Mouse (Mus musculus) kidney, adult 11 months (tissue): ENCODE results near the gene Rhoa.
"Not testable (repeated sequence)": the region's sequence is repeated elsewhere in the genome, so short reads cannot be mapped to it uniquely, and the experiment has no call there.

ENCODE experiments used
- DNase-seq: peaks from one replicate; pipeline ENCODE4 v3.0.0; 2022

The Rhoa gene

GRCm38 (mm10) chr9:108305629-108306520 lies at the start of gene Rhoa, which contains the start of gene Tcta:
TSS of gene Rhoa (plus strand) at chr9:108306129.
TSS of gene Tcta (minus strand) at chr9:108306160.
- peak; percentile 100 for DNase-seq

- no peak for DNase-seq
Observed at GRCm38 (mm10) chr9:108260526-108260925, 45.4 kb upstream of the Rhoa start.

GRCm38 (mm10) chr9:108261865-108262264 lies 44.1 kb upstream of the Rhoa start:
- DNase-seq = no peak

- DNase-seq = no peak
Observed at GRCm38 (mm10) chr9:108262494-108263049, 43.4 kb upstream of the Rhoa start.

- DNase-seq = no peak
Observed at GRCm38 (mm10) chr9:108263131-108263681, 42.7 kb upstream of the Rhoa start.

- DNase-seq = peak; percentile 98
Observed at GRCm38 (mm10) chr9:108263690-108264190, 42.2 kb upstream of the Rhoa start, which contains the start of gene Dag1. TSS of gene Dag1 (minus strand) at chr9:108263958.

GRCm38 (mm10) chr9:108264191-108264921 lies 41.6 kb upstream of the Rhoa start:
- no peak for DNase-seq

GRCm38 (mm10) chr9:108266261-108266935 lies 39.5 kb upstream of the Rhoa start:
- no peak for DNase-seq

GRCm38 (mm10) chr9:108267691-108268090 lies 38.2 kb upstream of the Rhoa start:
- DNase-seq = peak; percentile 33

GRCm38 (mm10) chr9:108268701-108269100 lies 37.2 kb upstream of the Rhoa start:
- DNase-seq = peak; percentile 47

- DNase-seq = peak; percentile 52
Observed at GRCm38 (mm10) chr9:108271941-108272340, 34.0 kb upstream of the Rhoa start.

GRCm38 (mm10) chr9:108272691-108273090 lies 33.2 kb upstream of the Rhoa start:
- DNase-seq = no peak

- no peak for DNase-seq
Observed at GRCm38 (mm10) chr9:108273485-108273884, 32.4 kb upstream of the Rhoa start.

- DNase-seq = no peak
Observed at GRCm38 (mm10) chr9:108274476-108275330, 31.2 kb upstream of the Rhoa start.

GRCm38 (mm10) chr9:108275331-108275659 lies 30.6 kb upstream of the Rhoa start:
- no peak for DNase-seq

- DNase-seq = no peak
Observed at GRCm38 (mm10) chr9:108278697-108279450, 27.1 kb upstream of the Rhoa start.

GRCm38 (mm10) chr9:108280071-108280828 lies 25.7 kb upstream of the Rhoa start:
- peak; percentile 72 for DNase-seq

- peak; percentile 74 for DNase-seq
Observed at GRCm38 (mm10) chr9:108284410-108284809, 21.5 kb upstream of the Rhoa start.

- not testable (repeated sequence) for DNase-seq
Observed at GRCm38 (mm10) chr9:108287526-108288238, 18.2 kb upstream of the Rhoa start.
